Mouse (Mus musculus): Measurements from ENCODE around the gene Ppm1k.

- TF ChIP-seq POLR2A (IDR thresholded peaks at IDR 0.05; ENCODE audit: borderline replicate concordance, insufficient read depth, low read length) (no peak), CTCF (IDR thresholded peaks at IDR 0.05; ENCODE audit: borderline replicate concordance, insufficient read depth, low read depth, low read length) (no peak)
These were observed 6.6 kb upstream of the Ppm1k start for GRCm38 (mm10) chr6:57541737-57542335.

Measured in cerebellum, adult 2 months (tissue).